Mouse (Mus musculus): ENCODE measurements around the gene Dclre1a.

Dclre1a gene

DNA sequence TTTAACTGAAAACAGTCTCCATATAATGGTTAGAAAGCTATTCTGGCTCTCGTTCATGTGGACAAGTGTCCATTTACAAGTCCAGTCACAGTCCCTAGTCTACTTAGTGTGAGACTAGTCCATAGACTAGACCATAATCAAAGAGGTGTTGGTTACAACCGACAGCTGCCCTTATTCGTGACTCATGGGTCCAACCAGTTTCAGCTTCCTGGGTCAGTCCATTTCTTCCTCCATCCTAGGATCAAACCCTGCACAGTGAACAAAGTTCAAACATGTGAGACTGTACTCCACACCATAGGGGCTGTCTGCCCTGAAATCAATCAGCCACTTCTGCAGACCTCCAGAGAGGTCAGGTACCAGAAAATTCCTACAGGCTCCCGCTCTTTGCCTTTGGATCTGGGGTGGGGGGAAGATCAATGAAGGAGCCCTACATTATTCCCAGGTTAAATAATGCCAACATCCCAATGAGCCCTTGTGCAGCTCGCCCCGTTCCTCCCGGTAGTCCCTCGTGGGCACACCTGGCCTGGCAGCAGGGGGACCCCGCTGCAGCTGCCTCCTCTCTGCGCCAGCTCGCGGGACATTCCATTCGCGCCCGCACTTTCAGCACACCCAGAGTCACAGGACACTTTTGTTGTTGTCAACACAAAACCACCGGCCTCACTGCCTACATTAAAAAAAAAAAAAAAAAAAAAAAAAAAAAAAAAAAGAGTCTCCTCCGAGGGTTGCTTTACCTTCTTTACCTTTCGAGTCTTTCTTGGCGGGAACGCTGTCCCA is at the start of gene Dclre1a:
Gene Dclre1a, minus strand, starts transcription at position 767 of the 774 bp plus-strand sequence.
- DNase-seq (ENCODE audit: low spot score in 2 of 2) = peak in 1 of 2 experiments; percentile 62

DNA sequence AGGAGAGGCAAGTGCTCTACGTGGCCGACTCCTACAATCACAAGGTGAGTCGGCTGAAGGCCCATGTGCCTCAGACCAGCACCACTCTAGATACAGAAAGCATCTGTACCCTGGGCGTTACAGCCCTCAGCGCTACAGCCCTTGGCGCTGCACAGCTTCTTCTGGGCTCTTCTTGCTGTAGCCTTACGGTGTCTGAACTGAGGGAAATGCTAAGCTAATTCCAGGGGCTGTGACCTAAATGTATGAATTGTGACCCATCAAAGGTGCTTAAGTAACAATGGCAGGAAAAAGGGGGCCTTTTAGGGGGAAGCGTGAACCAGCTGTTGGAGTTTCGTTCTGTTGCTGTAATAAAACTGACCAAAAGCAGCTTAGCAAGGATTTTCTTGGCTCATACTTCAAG is 44.5 kb upstream of the Dclre1a start:
- no peak for DNase-seq (ENCODE audit: low spot score in 2 of 2)

DNA sequence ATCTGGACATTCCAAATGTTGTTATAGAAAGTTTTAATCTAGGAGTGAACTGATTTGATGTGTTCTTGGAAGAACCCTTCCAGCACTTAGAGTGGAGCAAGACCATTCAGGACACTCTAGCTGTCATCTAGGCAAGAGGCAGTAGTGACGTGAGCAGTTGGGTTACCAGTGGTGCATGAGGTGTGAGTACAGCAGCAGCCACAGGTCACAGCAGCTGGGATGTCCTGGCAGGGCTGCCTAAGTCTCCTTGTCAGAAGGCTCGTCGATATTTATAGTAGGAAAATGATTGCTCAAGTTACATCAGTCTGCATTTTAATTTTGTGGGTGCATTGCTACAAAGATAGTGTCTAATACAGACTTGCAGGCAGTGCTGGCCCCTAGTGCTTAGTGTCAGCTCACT is 42.2 kb upstream of the Dclre1a start:
- no peak for DNase-seq (ENCODE audit: low spot score in 2 of 2)

DNA sequence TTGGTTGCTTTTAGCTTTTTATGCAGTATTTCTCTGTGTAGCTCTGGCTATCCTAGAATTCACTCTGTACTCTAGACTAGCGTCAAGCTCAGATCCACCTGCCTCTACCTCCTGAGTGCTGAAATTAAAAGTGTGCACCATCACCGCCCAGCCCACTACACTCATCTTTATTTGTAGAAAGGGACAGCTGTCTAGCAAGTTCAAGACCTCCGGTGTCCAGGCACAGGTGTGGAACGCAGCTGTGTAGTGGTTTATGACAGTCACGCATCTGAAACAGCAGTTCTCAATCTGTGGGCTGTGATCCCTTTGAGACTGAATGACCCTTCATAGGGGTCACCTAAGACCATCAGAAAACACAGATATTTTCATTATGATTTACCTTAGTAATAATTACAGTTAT is 41.4 kb upstream of the Dclre1a start:
- no peak for DNase-seq (ENCODE audit: low spot score in 2 of 2)

DNA sequence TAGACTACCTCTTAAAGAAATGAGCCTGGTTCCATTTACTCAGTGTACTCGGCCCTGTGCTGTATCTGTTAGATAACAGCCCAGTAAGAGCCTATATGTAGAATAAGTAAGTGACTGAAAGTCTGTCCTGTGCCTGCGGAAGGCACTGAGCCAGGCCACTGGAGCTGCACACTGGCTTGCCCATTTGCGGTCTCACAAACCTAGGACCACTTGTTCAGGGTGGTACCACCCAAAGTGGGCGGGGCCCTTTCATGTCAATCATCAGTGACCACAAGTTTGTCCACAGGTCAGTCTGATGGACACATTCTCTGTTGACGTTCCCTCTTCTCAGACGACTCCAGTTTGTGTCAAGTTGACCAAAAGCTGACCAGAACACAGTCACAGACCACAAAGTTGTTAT is 41.0 kb upstream of the Dclre1a start:
- DNase-seq (ENCODE audit: low spot score in 2 of 2) = no peak

DNA sequence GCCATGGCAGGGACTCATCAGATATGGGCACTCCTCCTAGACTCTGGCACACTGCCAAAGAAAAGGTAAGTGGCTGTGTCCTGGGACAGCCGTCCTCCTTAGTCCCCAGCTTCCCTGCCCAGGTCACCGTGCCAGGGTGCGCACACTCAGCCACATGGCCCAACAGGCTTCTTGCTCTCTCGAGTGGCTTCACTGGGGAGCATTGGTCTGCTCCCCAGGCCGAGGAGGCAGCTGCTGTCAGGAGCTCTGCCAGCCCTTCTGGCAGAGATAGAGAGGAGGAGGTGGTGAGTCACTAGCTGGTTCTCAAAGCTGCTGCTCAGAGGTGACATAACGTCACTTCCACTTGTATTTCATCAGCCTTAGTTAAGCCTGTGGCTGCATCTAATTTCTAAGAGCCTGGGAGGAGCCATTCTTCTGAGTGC is 40.2 kb upstream of the Dclre1a start:
- DNase-seq (ENCODE audit: low spot score in 2 of 2) = peak in 1 of 2 experiments; percentile 26

DNA sequence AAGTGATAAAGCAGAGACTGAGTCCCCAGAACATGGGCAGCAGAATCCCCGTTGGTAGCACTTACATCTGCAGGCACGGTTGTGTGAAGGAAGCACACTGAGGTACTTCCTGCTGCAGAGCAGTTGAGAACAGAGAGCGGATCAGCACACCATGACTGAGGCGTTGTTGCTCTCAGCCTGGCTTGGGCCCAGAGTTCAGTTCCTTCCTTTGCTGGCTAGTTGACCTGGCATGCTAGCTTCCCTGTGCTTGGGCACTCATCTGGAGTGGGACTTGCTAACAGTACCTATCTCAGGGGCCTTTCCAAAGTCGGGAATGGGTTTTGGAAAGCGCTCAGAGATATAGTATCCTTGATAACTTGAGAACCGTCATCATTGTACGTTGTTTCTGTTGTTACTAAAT is 38.3 kb upstream of the Dclre1a start:
- DNase-seq (ENCODE audit: low spot score in 2 of 2) = no peak

DNA sequence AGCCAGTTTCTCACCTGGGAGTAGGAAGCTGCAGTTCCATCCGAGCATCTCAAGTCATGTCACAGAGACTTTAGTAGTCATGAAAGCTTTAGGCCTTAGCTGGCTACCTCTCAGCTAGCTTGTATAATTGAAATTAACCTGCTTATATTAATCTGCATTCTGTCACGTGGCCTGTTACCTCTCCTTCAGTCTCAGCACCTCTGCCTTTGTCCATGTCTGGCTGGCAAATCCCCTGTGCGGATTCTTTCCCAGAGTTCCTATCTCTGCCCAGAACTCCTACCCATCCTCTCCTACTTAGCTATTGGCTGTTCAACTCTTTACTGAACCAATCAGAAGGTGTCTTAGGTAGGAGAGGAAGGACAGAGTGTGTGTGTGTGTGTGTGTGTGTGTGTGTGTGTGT is 36.3 kb upstream of the Dclre1a start:
- no peak for DNase-seq (ENCODE audit: low spot score in 2 of 2)

DNA sequence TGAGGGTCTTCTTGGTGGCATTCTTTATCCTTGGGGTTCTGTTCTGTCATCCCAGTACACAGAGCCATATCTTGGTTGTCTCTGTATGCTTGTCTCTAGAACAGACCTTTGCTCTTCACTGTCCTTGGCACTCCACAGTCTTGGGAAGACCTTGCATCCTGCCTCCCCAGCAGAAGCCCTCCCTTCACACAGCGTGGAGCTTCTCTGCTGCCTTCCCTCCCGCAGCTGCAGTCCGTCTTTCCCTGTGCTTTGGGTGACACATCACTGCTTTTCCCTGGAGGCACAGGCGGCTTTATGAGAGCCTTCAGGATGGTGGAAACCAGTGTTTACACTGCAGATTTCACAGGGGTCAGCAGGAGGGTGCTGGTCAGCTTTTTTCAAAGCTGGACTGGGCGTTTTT is 35.8 kb upstream of the Dclre1a start:
- no peak for DNase-seq (ENCODE audit: low spot score in 2 of 2)

DNA sequence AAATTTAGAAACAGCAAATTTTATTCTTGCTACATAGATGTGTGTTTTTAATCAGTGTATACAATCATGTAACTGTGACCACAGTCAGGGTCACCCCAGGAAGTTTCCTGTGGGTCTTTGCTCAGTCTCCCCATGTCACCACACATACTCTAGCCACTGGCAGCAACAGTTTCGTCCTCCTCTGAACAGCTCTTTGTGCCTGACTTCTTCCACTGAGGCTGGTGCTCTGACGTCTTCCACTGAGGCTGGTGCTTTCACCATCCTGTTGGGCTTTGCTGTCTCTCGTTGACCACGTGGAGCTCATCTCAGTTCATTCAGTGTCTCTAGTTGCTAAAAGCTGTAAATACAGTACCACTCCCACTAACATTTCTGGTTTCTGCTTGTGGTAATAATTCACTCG is 34.0 kb upstream of the Dclre1a start:
- no peak for DNase-seq (ENCODE audit: low spot score in 2 of 2)

DNA sequence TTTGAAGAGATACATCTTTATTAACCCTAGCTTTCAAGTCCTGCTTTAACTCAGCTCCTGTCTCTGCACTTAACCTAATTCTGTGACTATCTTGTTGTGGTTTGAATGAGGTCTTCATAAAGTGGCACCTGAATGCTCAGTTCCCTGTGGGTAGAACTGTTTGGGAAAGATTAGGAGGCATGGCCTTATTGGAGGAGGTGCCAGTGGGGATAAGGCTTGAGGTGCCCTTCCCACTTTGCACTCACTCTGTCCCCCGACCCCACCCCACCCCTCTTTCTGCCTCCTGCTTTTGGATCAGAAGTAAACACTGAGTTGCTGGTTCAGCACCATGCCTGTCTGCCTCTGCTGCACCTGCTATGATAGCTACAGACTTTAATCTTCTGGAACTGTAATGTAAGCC is 29.8 kb upstream of the Dclre1a start:
- DNase-seq (ENCODE audit: low spot score in 2 of 2) = no peak

DNA sequence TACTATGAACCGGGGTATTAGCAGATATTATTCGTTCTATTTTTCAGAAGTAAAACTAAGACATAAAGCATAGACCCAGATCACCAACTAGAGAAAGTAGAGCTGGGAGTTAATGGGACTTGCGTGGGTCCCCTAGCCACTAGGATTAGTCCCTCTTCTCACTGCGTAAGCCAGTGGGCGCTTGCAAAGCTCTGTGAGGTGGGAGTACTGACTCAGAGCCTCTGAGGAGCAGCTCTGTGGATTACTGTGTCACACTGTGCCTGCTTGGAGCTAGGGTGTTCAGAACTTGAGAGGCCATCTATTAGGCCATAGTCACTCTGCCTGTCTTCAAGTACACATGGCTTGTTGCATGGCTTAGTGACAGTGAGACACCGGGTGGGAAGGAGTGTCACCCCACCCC is 25.2 kb upstream of the Dclre1a start:
- no peak for DNase-seq (ENCODE audit: low spot score in 2 of 2)

DNA sequence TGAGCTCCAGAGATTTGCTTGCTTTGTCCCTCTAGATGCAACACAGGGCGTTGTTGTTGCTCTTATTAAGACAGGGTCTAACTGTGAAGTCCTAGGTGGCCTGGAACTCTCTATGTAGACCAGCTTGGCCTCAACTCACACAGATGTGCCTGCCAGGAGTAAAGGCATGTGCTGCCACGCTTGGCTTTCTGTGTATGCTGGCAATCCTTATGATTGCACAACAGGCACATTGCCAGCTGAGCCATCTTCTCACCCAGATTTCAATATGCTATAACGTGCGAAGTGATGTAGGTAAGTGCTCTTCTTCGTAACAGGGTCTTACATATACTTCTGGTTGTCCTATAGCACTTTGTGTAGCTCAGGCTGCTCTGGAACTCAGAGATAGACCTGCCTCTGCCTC is 23.9 kb upstream of the Dclre1a start:
- DNase-seq (ENCODE audit: low spot score in 2 of 2) = no peak

DNA sequence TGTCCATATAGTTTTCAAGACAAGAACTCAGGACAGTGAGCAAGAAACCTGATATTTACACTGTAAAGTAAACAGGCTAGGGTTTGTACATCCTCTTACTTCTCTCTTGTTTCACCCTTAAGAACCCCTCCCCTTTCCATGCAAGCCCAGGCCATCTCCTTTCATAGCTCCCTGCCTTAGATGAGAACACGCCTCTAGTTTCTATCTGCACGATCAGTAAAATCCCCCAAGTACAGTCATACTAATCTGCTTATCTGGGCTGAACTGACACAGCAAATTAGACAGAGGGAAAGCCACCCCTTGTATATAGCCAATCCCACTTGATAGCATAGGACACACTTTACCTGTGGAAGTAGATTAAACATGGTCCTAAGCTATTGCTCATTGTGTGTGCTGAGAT is 23.2 kb upstream of the Dclre1a start:
- DNase-seq (ENCODE audit: low spot score in 2 of 2) = no peak

DNA sequence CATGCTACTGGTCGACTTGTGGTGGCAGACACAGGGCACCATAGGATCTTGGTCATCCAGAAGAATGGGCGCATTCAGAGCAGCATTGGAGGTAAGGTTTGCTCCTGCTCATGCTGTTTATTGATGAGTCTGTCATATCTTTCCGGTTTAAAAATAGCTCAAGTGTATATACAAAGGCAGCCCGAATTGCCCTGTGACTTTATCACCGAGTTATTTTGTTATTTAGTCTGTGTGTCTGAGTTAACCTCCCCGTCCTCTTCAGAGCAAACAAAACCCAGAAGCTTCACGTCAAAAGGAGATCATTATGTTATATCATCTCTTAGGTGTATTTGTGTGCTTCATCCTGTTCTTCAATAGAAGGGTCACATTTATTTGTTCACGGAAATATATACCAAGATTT is 22.8 kb upstream of the Dclre1a start:
- DNase-seq (ENCODE audit: low spot score in 2 of 2) = no peak

DNA sequence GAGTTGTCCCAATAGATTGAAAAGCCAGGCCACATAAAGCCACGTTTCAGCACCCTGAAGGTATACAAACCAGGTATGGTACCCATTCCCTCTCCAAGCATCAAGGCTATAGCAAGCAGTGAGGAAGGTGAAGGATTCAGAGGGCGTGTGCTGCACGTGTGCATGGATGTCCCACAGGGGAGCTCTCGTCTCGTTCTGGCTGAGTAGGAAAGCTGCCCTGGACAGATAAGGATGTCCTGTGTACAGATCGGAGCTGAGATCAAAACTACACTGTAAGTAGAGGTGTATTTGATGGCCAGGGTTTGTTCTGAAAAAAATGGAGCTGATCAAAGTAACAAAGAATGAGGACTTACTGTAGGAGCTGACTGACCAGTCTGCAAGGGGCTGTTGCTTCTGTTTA is 18.9 kb upstream of the Dclre1a start:
- DNase-seq (ENCODE audit: low spot score in 2 of 2) = no peak

DNA sequence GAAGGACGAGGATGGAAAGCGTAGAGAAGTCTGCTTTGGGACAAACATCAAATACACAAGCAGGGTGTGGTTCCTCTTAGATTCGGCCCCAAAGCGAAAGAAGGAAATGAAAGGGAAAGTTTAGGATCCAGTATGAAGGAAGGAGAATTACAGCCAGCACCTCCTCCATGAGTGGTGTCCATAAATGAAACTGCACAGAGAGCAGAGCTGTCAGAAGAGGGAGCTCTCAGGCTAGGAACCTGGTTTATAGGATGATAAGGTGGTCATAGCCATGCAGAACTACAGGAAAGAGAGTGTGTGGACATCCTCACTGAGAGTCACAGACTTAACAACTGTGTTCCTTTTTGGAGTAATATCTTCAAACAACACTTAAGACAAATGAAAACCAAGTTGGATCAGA is 18.0 kb upstream of the Dclre1a start:
- no peak for DNase-seq (ENCODE audit: low spot score in 2 of 2)

DNA sequence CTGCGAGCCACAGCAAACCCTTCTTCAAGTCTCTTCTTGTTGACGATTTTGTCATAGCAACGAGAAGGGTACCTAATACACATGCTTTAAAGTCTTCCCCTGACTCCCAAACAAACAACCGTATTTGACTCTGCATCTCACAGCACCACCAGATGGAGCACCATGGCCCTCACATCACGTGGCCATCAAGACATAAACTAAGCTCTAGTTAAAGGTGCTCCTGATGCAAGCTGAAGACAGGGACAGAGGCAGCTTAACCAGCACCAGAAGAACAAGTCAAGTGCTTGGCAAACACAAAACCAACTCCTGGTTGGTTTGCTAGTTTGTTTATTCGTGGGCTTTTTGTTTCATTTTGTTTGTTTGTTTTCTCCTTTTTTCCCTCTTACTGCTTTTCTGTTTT is 17.3 kb upstream of the Dclre1a start:
- DNase-seq (ENCODE audit: low spot score in 2 of 2) = no peak

DNA sequence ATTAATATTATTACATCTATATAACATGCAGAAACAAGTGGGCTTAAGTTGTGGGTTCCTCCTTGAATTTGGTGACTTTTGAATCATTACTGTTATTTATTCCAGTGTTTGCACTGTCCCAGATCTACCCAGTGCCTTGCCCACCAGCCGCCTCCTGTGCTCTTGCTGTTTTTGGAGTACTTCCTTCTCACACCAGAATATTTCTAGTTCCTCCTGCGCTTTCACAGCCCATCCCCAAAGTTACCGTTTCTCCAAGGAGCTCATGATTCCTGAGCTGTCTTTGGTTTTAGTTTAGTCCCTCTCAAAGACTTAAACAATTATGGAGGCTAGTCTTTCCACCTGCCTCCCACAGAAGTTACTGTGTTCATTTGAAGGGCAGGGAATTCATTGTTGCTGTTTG is 15.4 kb upstream of the Dclre1a start:
- DNase-seq (ENCODE audit: low spot score in 2 of 2) = no peak

DNA sequence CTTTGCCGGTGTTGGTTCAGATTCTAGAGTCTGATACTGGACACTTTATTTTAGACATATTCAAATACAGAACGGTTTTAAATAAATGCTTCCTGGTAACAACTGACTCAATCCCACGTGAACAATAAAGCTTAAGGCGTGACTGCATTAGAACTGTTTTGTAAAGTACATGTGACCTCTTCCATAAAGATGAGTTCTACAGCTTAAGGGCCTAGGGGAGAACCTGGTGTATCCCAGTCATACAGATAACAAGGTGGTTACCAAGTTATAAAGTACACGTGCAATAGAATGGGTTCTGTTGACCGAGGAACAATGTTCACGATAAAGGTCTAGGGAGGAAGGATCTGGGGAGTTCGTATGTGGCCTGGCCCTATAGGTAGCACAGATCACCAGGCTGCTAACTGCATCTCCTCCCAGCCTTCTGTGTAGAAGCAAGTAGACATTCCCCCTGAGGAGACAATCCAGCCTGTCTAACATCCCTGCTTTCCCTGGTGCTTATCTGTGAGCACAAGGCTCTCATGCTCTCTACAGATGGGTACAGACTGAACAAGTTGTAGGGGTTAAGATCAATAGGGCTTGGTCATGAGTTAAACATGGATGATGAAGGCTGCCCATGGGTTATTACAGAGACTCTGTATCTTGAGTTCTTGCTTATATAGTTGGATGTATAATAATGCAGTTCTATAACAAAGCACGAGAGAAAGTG is 14.6 kb upstream of the Dclre1a start:
- no peak for DNase-seq (ENCODE audit: low spot score in 2 of 2)

DNA sequence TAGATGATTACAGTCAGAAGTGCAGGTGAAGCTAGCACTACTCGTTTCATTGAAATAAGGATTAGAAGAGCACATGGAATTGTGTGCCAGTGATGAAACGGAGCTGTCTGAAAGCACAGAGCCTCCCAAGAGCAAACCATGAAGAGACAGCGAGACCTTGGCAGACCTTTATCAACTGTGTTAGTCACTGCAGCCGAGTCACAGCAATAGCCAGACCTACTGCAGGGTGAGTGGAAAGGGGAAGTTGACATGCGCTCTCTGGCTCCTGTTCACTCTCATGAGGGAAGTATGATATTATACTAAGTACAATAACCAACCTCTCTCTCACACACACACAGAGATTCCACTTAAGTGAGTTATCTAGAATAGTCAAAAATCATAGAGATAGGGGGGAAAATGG is 8.0 kb upstream of the Dclre1a start:
- DNase-seq (ENCODE audit: low spot score in 2 of 2) = no peak

DNA sequence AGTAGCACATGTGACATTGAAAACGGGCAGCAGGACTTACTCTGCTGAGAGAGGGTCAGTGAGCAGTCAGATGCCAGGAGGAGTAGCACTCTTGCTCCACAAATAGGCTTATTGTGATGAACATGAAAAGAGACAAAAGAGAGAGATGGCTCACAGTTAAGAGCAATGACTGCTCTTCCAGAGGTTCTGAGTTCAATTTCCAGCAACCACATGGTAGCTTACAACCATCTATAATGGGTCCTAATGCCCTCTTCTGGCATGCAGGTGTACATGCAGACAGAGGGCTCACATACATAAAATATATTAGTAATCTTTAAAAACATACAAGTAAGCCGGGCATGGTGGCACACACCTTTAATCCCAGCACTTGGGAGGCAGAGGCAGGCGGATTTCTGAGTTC is 5.2 kb upstream of the Dclre1a start:
- no peak for DNase-seq (ENCODE audit: low spot score in 2 of 2)

DNA sequence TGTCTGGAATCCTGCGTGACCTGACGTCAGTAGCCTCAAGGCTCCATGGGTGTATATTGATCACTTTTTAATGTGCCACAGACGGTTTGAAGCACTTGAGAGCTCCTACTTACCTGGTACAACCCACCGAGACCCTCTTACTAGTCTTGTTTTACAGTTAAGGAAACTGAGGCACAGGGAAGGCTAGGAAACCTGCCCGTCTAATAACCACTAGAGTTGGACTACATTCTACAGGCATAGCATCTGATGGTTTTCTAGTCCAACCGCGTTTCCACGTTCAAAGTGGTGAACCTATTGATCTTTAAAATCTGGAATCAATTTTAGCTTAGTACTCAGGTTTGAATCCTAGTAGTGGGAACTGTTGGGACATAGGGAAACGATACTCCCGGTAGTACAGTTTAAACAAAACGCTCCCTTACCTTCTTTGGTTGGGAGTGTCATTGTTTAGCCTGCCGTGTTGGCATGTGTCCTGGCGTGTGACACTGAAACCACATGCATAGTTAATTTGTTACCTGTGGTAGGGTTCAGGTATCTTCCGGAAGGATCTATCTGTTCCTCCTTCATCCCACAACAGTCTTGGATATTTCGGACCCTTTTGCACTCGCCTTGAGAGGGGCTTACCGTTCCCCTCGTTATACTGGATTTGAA is 1.1 kb upstream of the Dclre1a start:
- no peak for DNase-seq (ENCODE audit: low spot score in 2 of 2)

Measured in urinary bladder, postnatal 4 days (tissue).